Mouse (Mus musculus): Measurements from ENCODE around the gene Cdk7.

DNA sequence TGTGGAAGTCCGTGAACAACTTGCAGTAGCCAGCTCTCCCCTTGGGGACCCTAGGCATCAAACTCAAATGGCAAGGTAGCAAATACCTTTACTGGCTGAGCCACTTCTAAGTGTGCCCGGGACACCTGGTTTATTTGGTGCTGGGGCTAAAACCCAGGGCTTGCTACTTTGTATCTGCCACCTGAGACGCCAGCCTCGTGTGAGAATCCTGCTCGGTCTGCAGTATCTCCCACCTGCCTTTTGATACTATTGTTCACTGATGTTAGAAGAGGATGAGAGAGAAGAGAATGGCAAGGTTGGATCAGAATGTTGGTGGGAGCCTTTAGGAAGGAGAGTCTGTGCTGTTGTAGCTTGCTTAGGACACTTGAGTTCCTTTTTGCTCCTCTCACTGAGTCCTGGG lies 72.6 kb downstream of the Cdk7 start:
- TF ChIP-seq EP300 (IDR thresholded peaks at IDR 0.05; ENCODE audit: low read depth), result no peak
- TF ChIP-seq CTCF (IDR thresholded peaks at IDR 0.05; ENCODE audit: low read depth), result no peak

Measured in liver, embryonic 14.5 days (tissue).